ENCODE assay signal across 9 mouse cellular contexts in genomic region chr13:42589607-42590006, GRCm38 (mm10).
DNase-seq lines count a peak whose midpoint lies in the region; ATAC-seq and TF ChIP-seq lines count a peak whose summit lies in the region.
"Had no signal": no experiment of that assay in that cellular context is flagged by ENCODE, and none has a peak within 500 bp of the region (broad histone marks: within the 10 kb centered on the region; RNA-seq: fewer than 3 reads in every experiment).

No protein-coding gene starts in this region.

- H3K4me3 ChIP-seq in heart, postnatal 0 days (ENCODE audit: low read depth, low read length): no peak overlapping the region
- no peak overlapping the region for H3K4me3 ChIP-seq in lung, postnatal 0 days (ENCODE audit: low read depth, low read length)
- no peak overlapping the region for H3K4me3 ChIP-seq in lung, adult 2 months (replicated peaks; ENCODE audit: extremely low read depth, low read depth, low read length)
- H3K4me3 ChIP-seq in limb, embryonic 10.5 days: no peak overlapping the region
- H3K4me3 ChIP-seq: neural tube, embryonic 12.5 days had no signal

- no peak overlapping the region for H3K4me2 ChIP-seq in heart, postnatal 0 days (ENCODE audit: low read depth, low read length)
- no peak overlapping the region for H3K4me2 ChIP-seq in lung, postnatal 0 days (replicated peaks; ENCODE audit: low read depth, low read length)
- H3K4me2 ChIP-seq: neural tube, embryonic 12.5 days had no signal

- ATAC-seq in heart, postnatal 0 days (ENCODE audit: insufficient read depth, low read depth): no peak
- ATAC-seq in lung, postnatal 0 days: no peak

- 63% methylated on average over 5 of the region's 5 CpGs for WGBS in heart, postnatal 0 days
- WGBS in lung, postnatal 0 days: 74% methylated on average over 5 of the region's 5 CpGs
- WGBS in lung, adult 2 months: 69% methylated on average over 5 of the region's 5 CpGs
- 87% methylated on average over 5 of the region's 5 CpGs for WGBS in limb, embryonic 10.5 days

- no peaks in the 10 kb centered on the region for H3K27me3 ChIP-seq in heart, postnatal 0 days (ENCODE audit: control insufficient read depth, insufficient read depth, low read length)
- no peaks in the 10 kb centered on the region for H3K27me3 ChIP-seq in lung, postnatal 0 days (replicated peaks; ENCODE audit: insufficient read depth, low read length)
- no peaks in the 10 kb centered on the region for H3K27me3 ChIP-seq in limb, embryonic 10.5 days (ENCODE audit: low read depth, poor library complexity, severe bottlenecking)
- H3K27me3 ChIP-seq: neural tube, embryonic 12.5 days had no signal

- H3K9me3 ChIP-seq in heart, postnatal 0 days (replicated peaks; ENCODE audit: control insufficient read depth, low read length): no peaks in the 10 kb centered on the region
- H3K9me3 ChIP-seq in lung, postnatal 0 days (ENCODE audit: low read length): no peaks in the 10 kb centered on the region
- no peaks in the 10 kb centered on the region for H3K9me3 ChIP-seq in limb, embryonic 10.5 days (replicated peaks)
- H3K9me3 ChIP-seq: neural tube, embryonic 12.5 days had no signal

- no peak overlapping the region for H3K9ac ChIP-seq in heart, postnatal 0 days (replicated peaks; ENCODE audit: low read depth, low read length)
- no peak overlapping the region for H3K9ac ChIP-seq in lung, postnatal 0 days (replicated peaks; ENCODE audit: low read depth)
- H3K9ac ChIP-seq: neural tube, embryonic 12.5 days had no signal

- TF ChIP-seq EP300 in heart, postnatal 0 days (IDR thresholded peaks at IDR 0.05; ENCODE audit: low read depth): no peak
- TF ChIP-seq EP300 in lung, postnatal 0 days (IDR thresholded peaks at IDR 0.05): no peak

- no peak overlapping the region for H3K27ac ChIP-seq in heart, postnatal 0 days (ENCODE audit: low read depth)
- H3K27ac ChIP-seq in lung, postnatal 0 days (ENCODE audit: low read length): no peak overlapping the region
- H3K27ac ChIP-seq in limb, embryonic 10.5 days: no peak overlapping the region
- H3K27ac ChIP-seq: neural tube, embryonic 12.5 days had no signal

- H3K4me1 ChIP-seq in heart, postnatal 0 days (ENCODE audit: control insufficient read depth, insufficient read depth): no peaks in the 10 kb centered on the region
- no peaks in the 10 kb centered on the region for H3K4me1 ChIP-seq in lung, postnatal 0 days (ENCODE audit: insufficient read depth, low read depth, low read length)
- peaks cover 5% of the 10 kb centered on the region; the same call in 1 of the 2 replicates for H3K4me1 ChIP-seq in lung, adult 2 months (ENCODE audit: control insufficient read depth, insufficient read depth, low read length)
- H3K4me1 ChIP-seq in limb, embryonic 10.5 days: no peaks in the 10 kb centered on the region
- H3K4me1 ChIP-seq: neural tube, embryonic 12.5 days had no signal

- H3K36me3 ChIP-seq in heart, postnatal 0 days (replicated peaks; ENCODE audit: control insufficient read depth, insufficient read depth, low read length): no peaks in the 10 kb centered on the region
- no peaks in the 10 kb centered on the region for H3K36me3 ChIP-seq in lung, postnatal 0 days (ENCODE audit: insufficient read depth, low read length)
- no peaks in the 10 kb centered on the region for H3K36me3 ChIP-seq in limb, embryonic 10.5 days
- H3K36me3 ChIP-seq: neural tube, embryonic 12.5 days had no signal

- TF ChIP-seq CTCF in heart, postnatal 0 days (IDR thresholded peaks at IDR 0.05; ENCODE audit: low read depth): peak; percentile 59
- peak; percentile 67 for TF ChIP-seq CTCF in lung, postnatal 0 days (IDR thresholded peaks at IDR 0.05)
- no peak for TF ChIP-seq CTCF in lung, adult 2 months (IDR thresholded peaks at IDR 0.05; ENCODE audit: insufficient read depth, low read length)

- no peak for TF ChIP-seq POLR2A in lung, adult 2 months (IDR thresholded peaks at IDR 0.05; ENCODE audit: borderline replicate concordance, extremely low read depth, low read depth, low read length)

- DNase-seq in heart, postnatal 0 days (ENCODE audit: low spot score): peak; percentile 10
- no peak for DNase-seq in heart, adult 11 months
- DNase-seq in lung, postnatal 0 days (ENCODE audit: low spot score): peak; percentile 35
- DNase-seq in lung, adult 2 months: no peak
- peak; percentile 53 for DNase-seq in R1 (ENCODE audit: low read depth, low spot score)
- DNase-seq in retina, postnatal 7 days (ENCODE audit: low read depth, low spot score): peak; percentile 11
- no peak for DNase-seq in limb, embryonic 10.5 days (ENCODE audit: low spot score)
- DNase-seq: thymus, postnatal 36 days had no signal

Comparison
In these comparisons a context has a peak if more than half of its experiments do, and no peak if none do; other contexts are left out.
1. DNase-seq: peak in heart, postnatal 0 days (single experiment), lung, postnatal 0 days (single experiment), R1 (single experiment) and retina, postnatal 7 days (single experiment); none in heart, adult 11 months (single experiment), lung, adult 2 months (single experiment) and limb, embryonic 10.5 days (single experiment).